Mouse (Mus musculus) hindbrain, embryonic 11.5 days (tissue): ENCODE results near the gene Zbed3. TPM values are rescaled to one million over a fixed set of nuclear protein-coding genes. Genes with fewer than 3 reads are reported as not detected.

Source experiments
- ATAC-seq: fragments of 200-750 bp; cut with Nextera tagmentation; 2 replicates; pipeline ENCODE4 v1.8.0; 2017; ENCODE audit warnings: mild to moderate bottlenecking, moderate TSS enrichment, moderate library complexity; ENCODE audit not compliant: low FRiP score
- DNase-seq: peaks from one replicate; pipeline ENCODE4 v3.0.0-alpha.2; 2015; ENCODE audit warnings: low spot score
- H3K27ac ChIP-seq: fragments of 300-500 bp; sonication (generic); 2 replicates; pipeline ENCODE4 v1.5.1; 2014; ENCODE audit warnings: mild to moderate bottlenecking, low read depth, low read length
- H3K27me3 ChIP-seq: fragments of 300-500 bp; sonication (generic); 2 replicates; pipeline ENCODE4 v1.6.1; 2014; ENCODE audit warnings: mild to moderate bottlenecking, low read length, moderate library complexity, mixed read lengths; ENCODE audit not compliant: control insufficient read depth, insufficient read depth
- H3K36me3 ChIP-seq: fragments of 300-500 bp; sonication (generic); 2 replicates; pipeline ENCODE4 v1.6.1; 2014; ENCODE audit warnings: mild to moderate bottlenecking, low read length, moderate library complexity, mixed read lengths; ENCODE audit not compliant: control insufficient read depth, insufficient read depth
- H3K4me1 ChIP-seq: fragments of 300-500 bp; sonication (generic); replicated peaks from 2 replicates; pipeline ENCODE4 v1.6.1; 2014; ENCODE audit warnings: low read length, mixed read lengths; ENCODE audit not compliant: control insufficient read depth, insufficient read depth
- H3K4me2 ChIP-seq: fragments of 300-500 bp; sonication (generic); replicated peaks from 2 replicates; pipeline ENCODE4 v1.6.1; 2014; ENCODE audit warnings: mild to moderate bottlenecking, low read depth, low read length
- H3K4me3 ChIP-seq: fragments of 300-500 bp; sonication (generic); 2 replicates; pipeline ENCODE4 v1.5.1; 2014; ENCODE audit warnings: low read depth, low read length
- H3K9ac ChIP-seq: fragments of 300-500 bp; sonication (generic); 2 replicates; pipeline ENCODE4 v1.6.1; 2014; ENCODE audit warnings: low read depth, low read length
- H3K9me3 ChIP-seq: fragments of 300-500 bp; sonication (generic); 2 replicates; pipeline ENCODE4 v1.6.1; 2016; ENCODE audit warnings: low read length; ENCODE audit not compliant: control insufficient read depth
- WGBS: fragments of 180-500 bp; shearing (Covaris S2); extraction: QIAGEN DNeasy Blood & Tissue Kit; methylation state at CpG from one replicate; pipeline ENCODE4 v1.1.7; 2014; 5-methylcytosine and 5-hydroxymethylcytosine counted together
- polyA plus RNA-seq: library from polyadenylated mRNA; unstranded; fragments of >200 nt; fragmentation: Nextera tagmentation; extraction: Ambion mirVana; gene quantifications from 2 replicates; pipeline ENCODE4 v1.2.1, GENCODE M21; 2014

The Zbed3 gene
- polyA plus RNA-seq, 1 experiment from 2014 or later, result 53.8 TPM

DNA sequence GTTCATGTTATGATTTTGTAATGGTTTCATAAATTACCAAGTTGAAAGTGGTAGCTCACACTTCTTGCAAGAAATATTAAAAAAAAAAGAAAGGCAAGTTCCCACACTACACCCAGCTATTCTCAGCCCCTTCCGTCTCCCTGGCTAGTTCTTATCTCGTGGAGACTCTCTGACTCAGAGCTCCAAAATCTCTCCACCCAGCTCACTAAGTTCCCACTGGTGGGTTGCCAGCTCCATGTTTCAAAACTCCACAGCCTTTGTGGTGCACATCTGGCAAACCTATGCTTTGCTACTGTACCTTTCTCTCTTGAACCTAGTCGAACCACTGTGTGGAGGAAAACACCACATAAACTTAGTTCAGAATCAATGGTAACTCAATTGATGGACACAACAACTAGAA lies 55.3 kb downstream of the Zbed3 start:
- H3K9me3 ChIP-seq, result no peaks in the 10 kb centered on the region
- ATAC-seq (no peak), DNase-seq (no peak)
- H3K27ac ChIP-seq, result no peak overlapping the region
- H3K36me3 ChIP-seq, result no peaks in the 10 kb centered on the region
- WGBS, result 76% methylated on average over 3 of the region's 3 CpGs
- no peak overlapping the region for H3K9ac ChIP-seq
- H3K4me1 ChIP-seq, result peaks cover 4% of the 10 kb centered on the region; the same call in 1 of the 2 replicates
- H3K27me3 ChIP-seq, result no peaks in the 10 kb centered on the region
- H3K4me2 ChIP-seq, result no peak overlapping the region
- no peak overlapping the region for H3K4me3 ChIP-seq

DNA sequence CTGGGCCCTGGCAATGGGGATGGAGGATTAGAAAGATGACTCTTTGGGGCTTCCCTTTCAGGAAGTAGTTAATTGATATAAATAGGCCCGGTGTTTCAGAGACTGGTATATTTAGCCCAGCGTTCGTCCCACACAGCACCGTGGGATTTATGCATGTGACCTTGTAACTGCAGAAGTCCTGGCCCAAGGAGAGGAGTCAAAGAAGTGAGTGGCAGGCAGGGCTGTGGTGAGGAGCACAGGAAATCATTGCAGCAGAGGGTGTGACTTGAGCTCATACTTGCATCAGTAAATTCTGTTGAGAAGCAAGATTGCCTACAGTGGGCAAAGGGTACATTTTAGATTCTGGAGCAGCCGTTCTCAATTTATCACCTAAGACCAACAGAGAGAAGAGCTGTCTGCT lies 59.0 kb downstream of the Zbed3 start:
- no peak for ATAC-seq
- H3K27me3 ChIP-seq, result no peaks in the 10 kb centered on the region
- no peak overlapping the region for H3K4me3 ChIP-seq
- 86% methylated on average over 5 of the region's 5 CpGs for WGBS
- no peaks in the 10 kb centered on the region for H3K36me3 ChIP-seq
- no peak overlapping the region for H3K4me2 ChIP-seq
- DNase-seq, result no peak
- H3K4me1 ChIP-seq, result no peaks in the 10 kb centered on the region
- no peak overlapping the region for H3K27ac ChIP-seq
- no peaks in the 10 kb centered on the region for H3K9me3 ChIP-seq
- H3K9ac ChIP-seq, result no peak overlapping the region

Other genes starting within 250 kb of the Zbed3 start
- gene Pde8b, start 73.3 kb upstream of the Zbed3 start, polyA plus RNA-seq, result 3.1 and 3.3 TPM in 2 replicates
- gene Aggf1, start 51.7 kb downstream of the Zbed3 start, polyA plus RNA-seq, result 47.7 and 54.4 TPM in 2 replicates
- gene Crhbp, start 121.3 kb downstream of the Zbed3 start, polyA plus RNA-seq, result 2.9 TPM in 2 replicates
- gene S100z, start 155.1 kb downstream of the Zbed3 start, polyA plus RNA-seq, result not detected in 2 replicates
- 0.13 and 0.17 TPM in 2 replicates for gene F2rl1, start 201.6 kb downstream of the Zbed3 start, polyA plus RNA-seq